Mouse (Mus musculus): ENCODE measurements around the gene Cel. TPM values are rescaled to one million over a fixed set of nuclear protein-coding genes. Genes with fewer than 3 reads are reported as not detected.

Gene Cel
- polyA plus RNA-seq, 1 experiment from 2014 or later = 0.34 TPM

GRCm38 (mm10) chr2:28545976-28546375 lies 17.2 kb downstream of the Cel start:
- ATAC-seq (replicated peaks; ENCODE audit: low FRiP score) = no peak
- H3K4me1 ChIP-seq = peaks cover 2% of the 10 kb centered on the region; the same call in 1 of the 2 replicates
- H3K9ac ChIP-seq = no peak overlapping the region
- peaks cover 86% of the 10 kb centered on the region for H3K36me3 ChIP-seq
- H3K4me2 ChIP-seq = no peak overlapping the region
- H3K4me3 ChIP-seq (replicated peaks) = no peak overlapping the region
- no peaks in the 10 kb centered on the region for H3K27me3 ChIP-seq
- H3K9me3 ChIP-seq (replicated peaks) = no peaks in the 10 kb centered on the region
- H3K27ac ChIP-seq = no peak overlapping the region

- ATAC-seq (replicated peaks; ENCODE audit: low FRiP score) = no peak
- Histone ChIP-seq H3K27me3 (no peaks in the 10 kb centered on the region), H3K36me3 (peaks cover 72% of the 10 kb centered on the region), H3K4me1 (peaks cover 18% of the 10 kb centered on the region), H3K9me3 (replicated peaks) (no peaks in the 10 kb centered on the region), H3K27ac (no peak overlapping the region), H3K9ac (no peak overlapping the region), H3K4me3 (replicated peaks) (no peak overlapping the region), H3K4me2 (no peak overlapping the region)
- 90% methylated on average over 8 of the region's 8 CpGs for WGBS
These were observed 19.3 kb downstream of the Cel start for GRCm38 (mm10) chr2:28543894-28544293.

GRCm38 (mm10) chr2:28540587-28541227 lies 22.5 kb downstream of the Cel start:
- Histone ChIP-seq H3K4me1 (peaks cover 48% of the 10 kb centered on the region), H3K4me3 (replicated peaks) (no peak overlapping the region), H3K27me3 (no peaks in the 10 kb centered on the region), H3K9ac (no peak overlapping the region), H3K9me3 (replicated peaks) (no peaks in the 10 kb centered on the region), H3K27ac (no peak overlapping the region), H3K36me3 (peaks cover 49% of the 10 kb centered on the region), H3K4me2 (no peak overlapping the region)
- ATAC-seq (replicated peaks; ENCODE audit: low FRiP score) = no peak
- WGBS = 85% methylated on average over 8 of the region's 8 CpGs

GRCm38 (mm10) chr2:28539949-28540348 lies 23.3 kb downstream of the Cel start:
- Histone ChIP-seq H3K9me3 (replicated peaks) (no peaks in the 10 kb centered on the region), H3K4me1 (peaks cover 56% of the 10 kb centered on the region), H3K36me3 (peaks cover 41% of the 10 kb centered on the region), H3K4me3 (replicated peaks) (no peak overlapping the region), H3K27ac (no peak overlapping the region), H3K27me3 (no peaks in the 10 kb centered on the region), H3K4me2 (no peak overlapping the region), H3K9ac (no peak overlapping the region)
- ATAC-seq (replicated peaks; ENCODE audit: low FRiP score) = no peak
- 79% methylated on average over 2 of the region's 2 CpGs for WGBS

GRCm38 (mm10) chr2:28539206-28539605 lies 24.0 kb downstream of the Cel start:
- peak overlapping the region; percentile 32 for H3K27ac ChIP-seq
- no peaks in the 10 kb centered on the region for H3K9me3 ChIP-seq (replicated peaks)
- peaks cover 63% of the 10 kb centered on the region for H3K4me1 ChIP-seq

GRCm38 (mm10) chr2:28538817-28539128 lies 24.4 kb downstream of the Cel start:
- no peak for ATAC-seq (replicated peaks; ENCODE audit: low FRiP score)
- WGBS = 50% methylated on average over 1 of the region's 1 CpGs
- Histone ChIP-seq H3K27ac (peak overlapping the region; percentile 32), H3K4me2 (no peak overlapping the region), H3K36me3 (peaks cover 30% of the 10 kb centered on the region), H3K4me3 (replicated peaks) (no peak overlapping the region), H3K4me1 (peaks cover 67% of the 10 kb centered on the region), H3K27me3 (no peaks in the 10 kb centered on the region), H3K9me3 (replicated peaks) (no peaks in the 10 kb centered on the region), H3K9ac (no peak overlapping the region)

More at GRCm38 (mm10) chr2:28539206-28539605, 24.0 kb downstream of the Cel start:
- H3K36me3 ChIP-seq = peaks cover 34% of the 10 kb centered on the region
- no peak overlapping the region for H3K4me3 ChIP-seq (replicated peaks)
- H3K27me3 ChIP-seq = no peaks in the 10 kb centered on the region
- 37% methylated on average over 7 of the region's 7 CpGs for WGBS
- peak; percentile 34; the same call in 1 of the 2 replicates for ATAC-seq (replicated peaks; ENCODE audit: low FRiP score)
- H3K9ac ChIP-seq = 0 out of 2 replicates have a peak overlapping the region, but pooled peaks have one; percentile 17
- no peak overlapping the region for H3K4me2 ChIP-seq

GRCm38 (mm10) chr2:28537995-28538816 lies 25.0 kb downstream of the Cel start:
- no peak overlapping the region for H3K9ac ChIP-seq
- no peak overlapping the region for H3K4me3 ChIP-seq (replicated peaks)
- no peaks in the 10 kb centered on the region for H3K27me3 ChIP-seq
- ATAC-seq (replicated peaks; ENCODE audit: low FRiP score) = no peak
- no peak overlapping the region for H3K4me2 ChIP-seq
- WGBS = 80% methylated on average over 8 of the region's 8 CpGs
- H3K36me3 ChIP-seq = peaks cover 24% of the 10 kb centered on the region
- peaks cover 73% of the 10 kb centered on the region for H3K4me1 ChIP-seq
- peak overlapping the region; percentile 32; the same call in 1 of the 2 replicates for H3K27ac ChIP-seq
- H3K9me3 ChIP-seq (replicated peaks) = no peaks in the 10 kb centered on the region

GRCm38 (mm10) chr2:28537634-28537920 lies 25.6 kb downstream of the Cel start:
- no peak for ATAC-seq (replicated peaks; ENCODE audit: low FRiP score)
- Histone ChIP-seq H3K9me3 (replicated peaks) (no peaks in the 10 kb centered on the region), H3K27me3 (no peaks in the 10 kb centered on the region), H3K4me2 (no peak overlapping the region), H3K27ac (no peak overlapping the region), H3K4me1 (peaks cover 79% of the 10 kb centered on the region), H3K36me3 (peaks cover 19% of the 10 kb centered on the region), H3K9ac (no peak overlapping the region), H3K4me3 (replicated peaks) (no peak overlapping the region)
- WGBS = 65% methylated on average over 4 of the region's 4 CpGs

- WGBS = 78% methylated on average over 11 of the region's 11 CpGs
- Histone ChIP-seq H3K4me1 (peaks cover 85% of the 10 kb centered on the region), H3K27me3 (no peaks in the 10 kb centered on the region), H3K9me3 (replicated peaks) (no peaks in the 10 kb centered on the region), H3K4me2 (no peak overlapping the region), H3K4me3 (replicated peaks) (no peak overlapping the region), H3K36me3 (peaks cover 13% of the 10 kb centered on the region), H3K27ac (no peak overlapping the region), H3K9ac (no peak overlapping the region)
- no peak for ATAC-seq (replicated peaks; ENCODE audit: low FRiP score)
These were observed 26.2 kb downstream of the Cel start for GRCm38 (mm10) chr2:28536766-28537633.

GRCm38 (mm10) chr2:28536166-28536565 lies 27.0 kb downstream of the Cel start:
- Histone ChIP-seq H3K9me3 (replicated peaks) (no peaks in the 10 kb centered on the region), H3K9ac (no peak overlapping the region), H3K4me1 (peaks cover 92% of the 10 kb centered on the region), H3K4me2 (peak overlapping the region; percentile 83; the same call in 1 of the 2 replicates), H3K4me3 (replicated peaks) (no peak overlapping the region), H3K27me3 (no peaks in the 10 kb centered on the region), H3K36me3 (peaks cover 7% of the 10 kb centered on the region; the same call in 1 of the 2 replicates), H3K27ac (no peak overlapping the region)
- ATAC-seq (replicated peaks; ENCODE audit: low FRiP score) = no peak
- 56% methylated on average over 4 of the region's 4 CpGs for WGBS

GRCm38 (mm10) chr2:28535650-28536049 lies 27.6 kb downstream of the Cel start:
- peaks cover 95% of the 10 kb centered on the region for H3K4me1 ChIP-seq
- 37% methylated on average over 7 of the region's 7 CpGs for WGBS
- 0 out of 2 replicates have a peak, but pooled peaks cover 4% of the 10 kb centered on the region for H3K36me3 ChIP-seq
- H3K9me3 ChIP-seq (replicated peaks) = no peaks in the 10 kb centered on the region
- no peak overlapping the region for H3K9ac ChIP-seq
- peak overlapping the region; percentile 83; the same call in 1 of the 2 replicates for H3K4me2 ChIP-seq
- ATAC-seq (replicated peaks; ENCODE audit: low FRiP score) = no peak
- H3K27me3 ChIP-seq = no peaks in the 10 kb centered on the region
- H3K27ac ChIP-seq = peak overlapping the region; percentile 68; the same call in 1 of the 2 replicates
- H3K4me3 ChIP-seq (replicated peaks) = no peak overlapping the region

GRCm38 (mm10) chr2:28535263-28535540 lies 28.0 kb downstream of the Cel start:
- H3K36me3 ChIP-seq = no peaks in the 10 kb centered on the region
- no peak for ATAC-seq (replicated peaks; ENCODE audit: low FRiP score)
- H3K27ac ChIP-seq = peak overlapping the region; percentile 68; the same call in 1 of the 2 replicates
- H3K9me3 ChIP-seq (replicated peaks) = no peaks in the 10 kb centered on the region
- peaks cover 99% of the 10 kb centered on the region for H3K4me1 ChIP-seq
- H3K4me2 ChIP-seq = peak overlapping the region; percentile 83
- H3K4me3 ChIP-seq (replicated peaks) = no peak overlapping the region
- 0 out of 2 replicates have a peak overlapping the region, but pooled peaks have one; percentile 7 for H3K9ac ChIP-seq
- no peaks in the 10 kb centered on the region for H3K27me3 ChIP-seq
- WGBS = 26% methylated on average over 4 of the region's 4 CpGs
